Mouse (Mus musculus) heart, embryonic 15.5 days (tissue): ENCODE measurements around the gene Ehd4. TPM values are rescaled to one million over a fixed set of nuclear protein-coding genes. Genes with fewer than 3 reads are reported as not detected.

Experiments used
- ATAC-seq: fragments of 200-750 bp; cut with Nextera tagmentation; replicated peaks from 2 replicates; pipeline ENCODE4 v1.8.0; 2017; ENCODE audit warnings: low read depth, moderate TSS enrichment; ENCODE audit not compliant: insufficient number of reproducible peaks, insufficient read depth, low FRiP score
- H3K27ac ChIP-seq: fragments of 300-500 bp; sonication (generic); 2 replicates; pipeline ENCODE4 v1.5.1; 2015; ENCODE audit warnings: mild to moderate bottlenecking, inconsistent platforms
- H3K27me3 ChIP-seq: fragments of 300-500 bp; sonication (generic); 2 replicates; pipeline ENCODE4 v1.6.1; 2015; ENCODE audit warnings: inconsistent platforms
- H3K36me3 ChIP-seq: fragments of 300-500 bp; sonication (generic); 2 replicates; pipeline ENCODE4 v1.6.1; 2015; ENCODE audit warnings: mild to moderate bottlenecking, inconsistent platforms
- H3K4me1 ChIP-seq: fragments of 300-500 bp; sonication (generic); replicated peaks from 2 replicates; pipeline ENCODE4 v1.6.1; 2015; ENCODE audit warnings: inconsistent platforms
- H3K4me2 ChIP-seq: fragments of 300-500 bp; sonication (generic); 2 replicates; pipeline ENCODE4 v1.6.1; 2015; ENCODE audit warnings: inconsistent platforms, mild to moderate bottlenecking, moderate library complexity
- H3K4me3 ChIP-seq: fragments of 300-500 bp; sonication (generic); 2 replicates; pipeline ENCODE4 v1.5.1; 2015; ENCODE audit warnings: mild to moderate bottlenecking, inconsistent platforms
- H3K9ac ChIP-seq: fragments of 300-500 bp; sonication (generic); 2 replicates; pipeline ENCODE4 v1.6.1; 2015; ENCODE audit warnings: mild to moderate bottlenecking, inconsistent platforms
- H3K9me3 ChIP-seq: fragments of 300-500 bp; sonication (generic); replicated peaks from 2 replicates; pipeline ENCODE4 v1.6.1; 2016; ENCODE audit warnings: inconsistent platforms
- WGBS: fragments of 180-500 bp; shearing (Covaris S2); methylation state at CpG from one replicate; pipeline ENCODE4 v1.1.7; 2015; ENCODE audit warnings: mixed read lengths; 5-methylcytosine and 5-hydroxymethylcytosine counted together
- polyA plus RNA-seq: library from polyadenylated mRNA; unstranded; fragments of >200 nt; fragmentation: Nextera tagmentation; extraction: Ambion mirVana; gene quantifications from 2 replicates; pipeline ENCODE4 v1.2.1, GENCODE M21; 2015

Ehd4 gene
- polyA plus RNA-seq, 1 experiment from 2014 or later = 188 TPM

GRCm38 (mm10) chr2:120096711-120097110, 57.7 kb downstream of the Ehd4 start:
- Histone ChIP-seq H3K4me2 (no peak overlapping the region), H3K9me3 (no peaks in the 10 kb centered on the region), H3K36me3 (peaks cover 18% of the 10 kb centered on the region; the same call in 1 of the 2 replicates), H3K9ac (0 out of 2 replicates have a peak overlapping the region, but pooled peaks have one; percentile 7), H3K4me1 (peaks cover 50% of the 10 kb centered on the region), H3K27me3 (no peaks in the 10 kb centered on the region), H3K27ac (peak overlapping the region; percentile 96), H3K4me3 (no peak overlapping the region)
- ATAC-seq = no peak
- 62% methylated on average over 6 of the region's 6 CpGs for WGBS

- H3K36me3 ChIP-seq = peaks cover 18% of the 10 kb centered on the region; the same call in 1 of the 2 replicates
- H3K4me2 ChIP-seq = no peak overlapping the region
- no peaks in the 10 kb centered on the region for H3K9me3 ChIP-seq
- ATAC-seq = no peak
- H3K4me1 ChIP-seq = peaks cover 49% of the 10 kb centered on the region
- H3K27me3 ChIP-seq = no peaks in the 10 kb centered on the region
- WGBS = 54% methylated on average over 8 of the region's 8 CpGs
- no peak overlapping the region for H3K4me3 ChIP-seq
- 0 out of 2 replicates have a peak overlapping the region, but pooled peaks have one; percentile 7 for H3K9ac ChIP-seq
- peak overlapping the region; percentile 96 for H3K27ac ChIP-seq
These were observed 58.2 kb downstream of the Ehd4 start for GRCm38 (mm10) chr2:120096191-120096590.

GRCm38 (mm10) chr2:120095171-120095570, 59.2 kb downstream of the Ehd4 start:
- 98% methylated on average over 4 of the region's 4 CpGs for WGBS
- Histone ChIP-seq H3K36me3 (peaks cover 21% of the 10 kb centered on the region), H3K4me2 (no peak overlapping the region), H3K9ac (no peak overlapping the region), H3K9me3 (no peaks in the 10 kb centered on the region), H3K4me3 (no peak overlapping the region), H3K27me3 (no peaks in the 10 kb centered on the region), H3K4me1 (peaks cover 49% of the 10 kb centered on the region), H3K27ac (no peak overlapping the region)
- ATAC-seq = no peak

GRCm38 (mm10) chr2:120093671-120094430, 60.6 kb downstream of the Ehd4 start:
- Histone ChIP-seq H3K27me3 (no peaks in the 10 kb centered on the region), H3K9ac (no peak overlapping the region), H3K27ac (peak overlapping the region; percentile 82), H3K4me2 (no peak overlapping the region), H3K4me3 (no peak overlapping the region), H3K9me3 (no peaks in the 10 kb centered on the region), H3K36me3 (peaks cover 31% of the 10 kb centered on the region), H3K4me1 (peaks cover 36% of the 10 kb centered on the region)
- ATAC-seq = peak; percentile 44; the same call in 1 of the 2 replicates
- 26% methylated on average over 5 of the region's 5 CpGs for WGBS

GRCm38 (mm10) chr2:120090979-120091378, 63.4 kb downstream of the Ehd4 start:
- Histone ChIP-seq H3K4me1 (peaks cover 9% of the 10 kb centered on the region), H3K27me3 (no peaks in the 10 kb centered on the region), H3K9me3 (no peaks in the 10 kb centered on the region), H3K36me3 (peaks cover 31% of the 10 kb centered on the region), H3K27ac (no peak overlapping the region), H3K9ac (no peak overlapping the region), H3K4me2 (no peak overlapping the region), H3K4me3 (no peak overlapping the region)
- WGBS = 73% methylated on average over 17 of the region's 17 CpGs
- no peak for ATAC-seq

- H3K4me3 ChIP-seq = no peak overlapping the region
- no peak overlapping the region for H3K4me2 ChIP-seq
- ATAC-seq = no peak
- H3K27ac ChIP-seq = no peak overlapping the region
- H3K27me3 ChIP-seq = no peaks in the 10 kb centered on the region
- WGBS = 82% methylated on average over 2 of the region's 2 CpGs
- peaks cover 4% of the 10 kb centered on the region for H3K4me1 ChIP-seq
- H3K36me3 ChIP-seq = peaks cover 24% of the 10 kb centered on the region
- no peaks in the 10 kb centered on the region for H3K9me3 ChIP-seq
- H3K9ac ChIP-seq = no peak overlapping the region
These were observed 66.5 kb downstream of the Ehd4 start for GRCm38 (mm10) chr2:120087897-120088296.

GRCm38 (mm10) chr2:120087391-120087790, 67.0 kb downstream of the Ehd4 start:
- ATAC-seq = no peak
- 79% methylated on average over 3 of the region's 3 CpGs for WGBS
- H3K4me2 ChIP-seq = no peak overlapping the region
- H3K4me1 ChIP-seq = peaks cover 4% of the 10 kb centered on the region
- no peaks in the 10 kb centered on the region for H3K27me3 ChIP-seq
- no peak overlapping the region for H3K27ac ChIP-seq
- peaks cover 24% of the 10 kb centered on the region for H3K36me3 ChIP-seq
- H3K9ac ChIP-seq = no peak overlapping the region
- H3K4me3 ChIP-seq = no peak overlapping the region
- no peaks in the 10 kb centered on the region for H3K9me3 ChIP-seq

GRCm38 (mm10) chr2:120086038-120086437, 68.4 kb downstream of the Ehd4 start:
- no peak overlapping the region for H3K4me2 ChIP-seq
- H3K4me1 ChIP-seq = peaks cover 4% of the 10 kb centered on the region
- H3K27me3 ChIP-seq = no peaks in the 10 kb centered on the region
- ATAC-seq = no peak
- WGBS = 83% methylated on average over 3 of the region's 3 CpGs
- H3K36me3 ChIP-seq = peaks cover 17% of the 10 kb centered on the region
- H3K9me3 ChIP-seq = no peaks in the 10 kb centered on the region; the same call in 1 of the 2 replicates
- H3K4me3 ChIP-seq = no peak overlapping the region
- no peak overlapping the region for H3K9ac ChIP-seq
- no peak overlapping the region for H3K27ac ChIP-seq

GRCm38 (mm10) chr2:120084593-120085361, 69.6 kb downstream of the Ehd4 start:
- 0 out of 2 replicates have a peak overlapping the region, but pooled peaks have one; percentile 18 for H3K9ac ChIP-seq
- no peaks in the 10 kb centered on the region for H3K27me3 ChIP-seq
- H3K9me3 ChIP-seq = no peaks in the 10 kb centered on the region; the same call in 1 of the 2 replicates
- peaks cover 4% of the 10 kb centered on the region for H3K4me1 ChIP-seq
- ATAC-seq = peak; percentile 62
- H3K36me3 ChIP-seq = peaks cover 6% of the 10 kb centered on the region
- H3K4me2 ChIP-seq = no peak overlapping the region
- H3K27ac ChIP-seq = no peak overlapping the region
- WGBS = 52% methylated on average over 14 of the region's 14 CpGs
- H3K4me3 ChIP-seq = no peak overlapping the region

- no peaks in the 10 kb centered on the region; the same call in 1 of the 2 replicates for H3K9me3 ChIP-seq
- H3K36me3 ChIP-seq = no peaks in the 10 kb centered on the region; the same call in 1 of the 2 replicates
- no peak overlapping the region for H3K9ac ChIP-seq
- WGBS = 74% methylated on average over 2 of the region's 2 CpGs
- H3K27me3 ChIP-seq = peaks cover 1% of the 10 kb centered on the region
- no peak for ATAC-seq
- H3K4me3 ChIP-seq = no peak overlapping the region
- peaks cover 4% of the 10 kb centered on the region for H3K4me1 ChIP-seq
- no peak overlapping the region for H3K27ac ChIP-seq
- no peak overlapping the region for H3K4me2 ChIP-seq
These were observed 72.0 kb downstream of the Ehd4 start for GRCm38 (mm10) chr2:120082416-120082815.

- Histone ChIP-seq H3K4me3 (peak overlapping the region; percentile 43), H3K36me3 (no peaks in the 10 kb centered on the region), H3K27ac (no peak overlapping the region), H3K4me1 (peaks cover 10% of the 10 kb centered on the region), H3K9ac (no peak overlapping the region), H3K4me2 (peak overlapping the region; percentile 67), H3K9me3 (no peaks in the 10 kb centered on the region), H3K27me3 (peaks cover 17% of the 10 kb centered on the region)
- WGBS = 4% methylated on average over 36 of the region's 36 CpGs
- peak; percentile 40; the same call in 1 of the 2 replicates for ATAC-seq
These were observed 78.2 kb downstream of the Ehd4 start for GRCm38 (mm10) chr2:120076076-120076705.
